Mouse (Mus musculus) cerebellum, adult 2 months (tissue): ENCODE data around the gene 1700025G04Rik. TPM values are rescaled to one million over a fixed set of nuclear protein-coding genes. Genes with fewer than 3 reads are reported as not detected.
"Not testable (repeated sequence)": the region's sequence is repeated elsewhere in the genome, so short reads cannot be mapped to it uniquely, and the experiment has no call there.

Source experiments
- DNase-seq, 2 experiments: peaks; one replicate each; pipeline ENCODE4 v3.0.0; 2021
- H3K27ac ChIP-seq: fragments of 200-500 bp; 2 replicates; pipeline ENCODE4 v1.5.1; 2012; ENCODE audit warnings: low read length, control low read depth, inconsistent platforms; ENCODE audit not compliant: insufficient read depth
- H3K27me3 ChIP-seq: fragments of 200-500 bp; 2 replicates; pipeline ENCODE4 v1.6.1; 2012; ENCODE audit warnings: inconsistent platforms, mild to moderate bottlenecking, low read length, moderate library complexity; ENCODE audit not compliant: control insufficient read depth, insufficient read depth
- H3K4me1 ChIP-seq: fragments of 200-500 bp; 2 replicates; pipeline ENCODE4 v1.6.1; 2011; ENCODE audit warnings: low read length; ENCODE audit not compliant: control insufficient read depth, insufficient read depth
- H3K4me3 ChIP-seq: fragments of 200-500 bp; replicated peaks from 2 replicates; pipeline ENCODE3; 2011; ENCODE audit warnings: mild to moderate bottlenecking, low read depth, low read length, control low read depth; ENCODE audit not compliant: insufficient read depth
- CTCF ChIP-seq: fragments of 200-500 bp; IDR thresholded peaks from 2 replicates; pipeline ENCODE4 v1.5.1; 2011; ENCODE audit warnings: low read depth, mild to moderate bottlenecking, control low read depth, low read length, moderate library complexity, borderline replicate concordance; ENCODE audit not compliant: insufficient read depth
- POLR2A ChIP-seq: fragments of 200-500 bp; IDR thresholded peaks from 2 replicates; pipeline ENCODE4 v1.6.1; 2011; ENCODE audit warnings: low read length, control low read depth, borderline replicate concordance; ENCODE audit not compliant: insufficient read depth
- WGBS: fragments of 180-500 bp; shearing (Covaris S2); methylation state at CpG from one replicate; pipeline ENCODE4 v1.1.7; 2018; 5-methylcytosine and 5-hydroxymethylcytosine counted together
- polyA plus RNA-seq: library from polyadenylated mRNA; depleted of rRNA; stranded (reverse); fragments of >200 nt; gene quantifications from 2 replicates; pipeline ENCODE4 v1.2.3, GENCODE M21; 2012

1700025G04Rik gene
- polyA plus RNA-seq, 1 experiment: 27.9 TPM

- DNase-seq: no peak
- Histone ChIP-seq H3K4me1 (no peaks in the 10 kb centered on the region), H3K27me3 (no peaks in the 10 kb centered on the region), H3K27ac (no peak overlapping the region), H3K4me3 (no peak overlapping the region)
- no peak for TF ChIP-seq CTCF
- no peak for TF ChIP-seq POLR2A
- WGBS: 76% methylated on average over 7 of the region's 7 CpGs
These were observed 279.1 kb downstream of the 1700025G04Rik start for GRCm38 (mm10) chr1:151810628-151811421.

DNA sequence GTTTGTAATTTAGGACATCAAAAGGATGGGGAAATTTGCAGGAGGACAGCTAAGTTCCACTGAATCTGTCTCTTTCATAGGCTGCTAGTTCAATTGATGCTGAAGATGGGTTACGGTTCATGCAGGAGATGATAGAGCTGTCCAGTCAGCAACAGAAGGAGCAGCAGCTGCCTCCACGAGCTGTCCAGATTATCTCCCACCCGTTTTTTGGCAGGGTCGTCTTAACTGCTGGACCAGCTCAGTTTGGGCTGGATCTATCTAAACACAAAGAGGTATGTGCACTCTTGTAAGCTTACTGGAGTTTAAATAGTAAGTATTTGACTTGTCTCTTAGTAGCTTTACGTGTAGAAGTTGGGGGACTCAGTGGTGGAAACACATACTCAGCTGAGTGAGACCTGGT, 282.6 kb downstream of the 1700025G04Rik start:
- no peak for DNase-seq
- Histone ChIP-seq H3K4me3 (no peak overlapping the region), H3K27me3 (no peaks in the 10 kb centered on the region), H3K4me1 (no peaks in the 10 kb centered on the region), H3K27ac (no peak overlapping the region)
- WGBS: 39% methylated on average over 5 of the region's 5 CpGs
- TF ChIP-seq POLR2A (no peak), CTCF (no peak)

DNA sequence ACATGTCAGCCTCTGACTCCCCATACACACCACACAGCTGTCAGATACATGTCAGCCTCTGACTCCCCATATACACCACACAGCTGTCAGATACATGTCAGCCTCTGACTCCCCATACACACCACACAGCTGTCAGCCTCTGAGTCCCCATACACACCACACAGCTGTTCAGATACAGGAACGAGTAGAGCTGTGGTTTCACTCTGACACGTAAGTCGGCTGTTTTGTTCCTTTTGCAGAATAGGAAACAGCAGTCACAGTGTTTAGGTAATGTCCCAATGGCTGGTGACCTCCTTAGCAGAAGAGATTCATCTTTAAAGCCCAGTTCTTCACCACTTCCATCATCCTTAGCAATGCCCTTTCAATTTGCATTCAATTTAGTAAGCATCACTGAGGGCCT, 287.1 kb downstream of the 1700025G04Rik start:
- DNase-seq, H3K4me1 ChIP-seq, H3K27ac ChIP-seq, H3K27me3 ChIP-seq, H3K4me3 ChIP-seq: not testable (repeated sequence)
- 73% methylated on average over 3 of the region's 3 CpGs for WGBS
